Mouse (Mus musculus) thymus, postnatal 14 days (tissue): ENCODE measurements around the gene Nrsn2.

Source experiments
- DNase-seq: peaks from one replicate; pipeline ENCODE4 v3.0.0; 2021

Gene Nrsn2

DNA sequence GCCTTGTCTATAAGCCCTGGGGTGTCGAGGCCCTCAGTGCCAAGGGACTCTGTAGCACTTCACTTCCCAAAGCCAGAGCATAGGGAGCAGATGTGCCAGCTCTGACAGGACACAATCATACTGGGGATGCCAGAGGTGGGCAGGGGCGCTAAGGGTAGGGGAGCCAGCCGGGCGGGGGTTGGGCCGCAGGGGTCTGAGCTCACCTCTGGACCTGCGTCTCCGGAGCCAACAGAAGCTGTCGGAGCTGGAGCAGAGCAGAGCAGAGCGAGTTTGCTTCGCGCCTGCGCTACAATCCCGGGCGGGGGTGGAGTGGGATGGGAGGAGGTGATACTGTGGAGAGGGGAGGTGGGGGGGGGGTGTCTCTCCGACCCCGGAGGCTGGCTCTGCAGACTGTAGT is at the start of gene Nrsn2:
TSS of gene Nrsn2 (minus strand) at position 294 of the 397 bp plus-strand sequence.
- DNase-seq = no peak

DNA sequence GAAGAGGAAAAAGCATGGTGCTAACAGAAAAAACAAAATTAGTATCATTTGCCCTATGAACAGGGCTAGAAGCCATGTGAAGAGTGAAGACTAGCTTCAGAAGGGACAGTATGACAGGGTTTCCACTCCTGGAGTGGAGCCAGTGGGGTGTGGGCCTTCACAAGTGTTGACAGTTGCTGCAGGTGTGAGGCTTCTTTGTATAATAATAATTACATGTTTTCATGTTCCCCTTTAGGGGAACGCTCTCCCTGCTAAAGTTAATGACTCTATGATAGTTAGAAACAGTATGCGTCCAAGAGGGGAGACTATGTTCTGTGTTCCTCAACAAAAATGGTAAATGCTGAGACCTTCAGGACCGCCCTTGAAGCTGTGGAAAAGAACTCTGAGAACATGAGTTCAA is 39.3 kb upstream of the Nrsn2 start:
- no peak for DNase-seq

DNA sequence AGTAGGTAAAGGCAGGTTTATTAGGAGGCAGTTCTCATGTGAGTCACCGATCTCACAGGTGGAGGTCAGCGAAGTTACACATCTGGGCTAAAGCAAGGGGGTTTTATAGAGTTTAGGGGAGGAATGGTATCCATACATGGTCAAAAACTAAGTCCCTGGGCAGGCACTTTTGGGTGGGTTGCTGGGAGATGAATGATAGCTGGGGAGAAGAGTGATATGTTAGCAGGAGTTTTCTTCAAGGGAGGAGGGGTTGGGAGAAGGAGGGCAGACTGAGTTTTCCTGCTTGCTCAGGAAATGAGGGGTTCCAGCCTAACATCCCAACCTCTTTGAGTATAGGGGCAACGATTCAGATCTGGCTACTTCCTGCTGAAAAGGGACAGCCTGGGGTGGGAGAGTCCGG is 38.8 kb upstream of the Nrsn2 start, which contains the start of gene 6820408C15Rik:
TSS of gene 6820408C15Rik (plus strand) at position 301 of the 400 bp plus-strand sequence.
- no peak for DNase-seq

GRCm38 (mm10) chr2:152414591-152415165 is 38.2 kb upstream of the Nrsn2 start, which contains the start of gene Zcchc3:
TSS of gene Zcchc3 (minus strand) at chr2:152415027.
- peak; percentile 30 for DNase-seq

- peak; percentile 28 for DNase-seq
Measured at GRCm38 (mm10) chr2:152413765-152414584, 37.5 kb upstream of the Nrsn2 start.

- DNase-seq = no peak
Measured at GRCm38 (mm10) chr2:152413158-152413764, 36.8 kb upstream of the Nrsn2 start.

GRCm38 (mm10) chr2:152412526-152413157 is 36.2 kb upstream of the Nrsn2 start:
- no peak for DNase-seq

DNA sequence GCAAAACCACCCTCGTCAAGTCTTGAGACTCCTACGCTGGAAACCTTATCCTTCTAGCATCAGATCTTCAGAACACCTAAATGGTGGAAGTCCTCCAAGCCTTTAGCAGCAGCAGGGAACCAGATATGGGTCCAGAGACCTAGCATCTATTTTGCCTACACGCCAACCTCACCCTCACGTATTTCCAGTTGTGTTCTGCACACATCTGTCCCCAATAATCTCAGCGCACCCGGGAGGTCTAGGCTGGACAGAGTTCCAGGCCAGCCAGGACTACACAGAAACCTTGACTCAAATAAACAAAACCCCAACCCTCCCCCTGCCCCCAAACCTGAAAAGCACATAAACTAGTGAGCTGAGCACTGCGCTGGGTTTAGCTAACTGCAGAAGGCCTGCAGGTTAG is 35.0 kb upstream of the Nrsn2 start:
- DNase-seq = no peak

- no peak for DNase-seq
Measured at GRCm38 (mm10) chr2:152410971-152411371, 34.5 kb upstream of the Nrsn2 start.

- DNase-seq = no peak
Measured at GRCm38 (mm10) chr2:152409781-152410180, 33.3 kb upstream of the Nrsn2 start.

- peak; percentile 90 for DNase-seq
Measured at GRCm38 (mm10) chr2:152406126-152406525, 29.7 kb upstream of the Nrsn2 start.

DNA sequence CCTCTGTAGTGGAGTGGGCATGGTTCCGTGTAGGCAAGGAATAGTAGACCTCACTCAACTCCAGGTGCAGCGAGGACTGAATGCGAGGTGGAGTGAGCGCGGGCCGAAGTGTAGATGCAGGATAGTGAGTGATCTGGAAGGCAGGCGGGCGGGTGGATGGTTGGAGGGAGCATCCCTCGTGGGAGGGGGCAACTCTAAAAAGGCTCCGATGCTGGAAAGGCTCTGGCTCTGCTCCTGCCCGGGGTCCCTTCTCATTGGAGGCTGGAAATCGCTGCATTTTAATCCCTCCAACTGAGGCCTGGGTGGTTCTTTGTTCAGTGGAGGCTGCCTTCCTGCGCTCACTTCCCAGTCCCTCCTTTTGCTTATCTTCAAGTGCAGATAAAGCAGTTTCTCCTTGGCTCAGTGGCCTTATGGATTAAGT is 22.7 kb upstream of the Nrsn2 start:
- no peak for DNase-seq

DNA sequence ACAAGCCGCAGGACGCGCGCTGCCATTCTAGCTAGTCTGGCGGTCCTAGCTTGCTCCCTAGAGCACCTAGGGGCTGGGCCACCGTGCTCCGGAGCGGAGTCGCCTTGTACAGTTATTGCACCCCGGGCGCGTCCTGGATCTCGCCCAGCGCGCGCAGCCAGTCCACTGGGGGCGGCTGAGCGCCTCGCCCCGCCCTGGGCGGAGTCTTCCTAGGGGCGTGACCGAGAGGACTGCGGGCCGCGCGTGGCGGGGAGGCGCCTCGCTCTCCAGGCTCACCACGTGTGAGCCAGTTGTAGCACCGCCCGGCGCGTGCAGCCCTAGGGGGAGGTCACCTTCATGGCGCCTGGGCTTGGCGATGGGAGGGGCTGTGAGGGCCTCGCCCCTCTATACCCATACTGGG is 22.3 kb upstream of the Nrsn2 start:
- DNase-seq = peak; percentile 82

GRCm38 (mm10) chr2:152397680-152398435 is 21.4 kb upstream of the Nrsn2 start, which contains the start of gene Sox12:
TSS of gene Sox12 (minus strand) at chr2:152398063.
- peak; percentile 94 for DNase-seq

DNA sequence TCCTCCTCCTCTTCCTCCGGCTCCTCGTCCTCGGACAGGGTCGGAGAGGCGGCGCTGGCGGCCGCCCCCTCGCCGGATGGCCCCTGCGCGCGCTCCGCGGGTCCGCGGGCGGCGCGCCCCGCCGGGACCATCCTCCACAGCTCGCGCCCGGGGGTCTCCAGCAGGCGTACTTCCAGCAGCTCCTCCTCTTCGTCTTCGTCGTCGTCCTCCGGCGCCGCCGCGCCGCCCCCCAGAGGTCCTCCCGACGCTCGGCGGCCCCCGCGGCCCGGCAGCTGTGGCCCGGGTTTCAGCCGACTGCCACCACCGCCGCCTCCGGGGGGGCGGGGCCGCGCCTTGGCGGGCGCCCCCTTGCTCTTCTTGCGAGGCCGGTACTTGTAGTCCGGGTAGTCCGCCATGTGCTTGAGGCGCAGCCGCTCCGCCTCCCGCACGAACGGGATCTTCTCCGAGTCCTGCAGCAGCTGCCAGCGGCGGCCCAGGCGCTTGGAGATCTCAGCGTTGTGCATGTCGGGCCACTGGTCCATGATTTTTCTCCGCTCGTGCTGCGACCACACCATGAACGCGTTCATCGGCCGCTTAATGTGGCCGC is 20.7 kb upstream of the Nrsn2 start:
- DNase-seq = peak; percentile 77

GRCm38 (mm10) chr2:152396110-152397003 is 19.9 kb upstream of the Nrsn2 start:
- peak; percentile 76 for DNase-seq

DNA sequence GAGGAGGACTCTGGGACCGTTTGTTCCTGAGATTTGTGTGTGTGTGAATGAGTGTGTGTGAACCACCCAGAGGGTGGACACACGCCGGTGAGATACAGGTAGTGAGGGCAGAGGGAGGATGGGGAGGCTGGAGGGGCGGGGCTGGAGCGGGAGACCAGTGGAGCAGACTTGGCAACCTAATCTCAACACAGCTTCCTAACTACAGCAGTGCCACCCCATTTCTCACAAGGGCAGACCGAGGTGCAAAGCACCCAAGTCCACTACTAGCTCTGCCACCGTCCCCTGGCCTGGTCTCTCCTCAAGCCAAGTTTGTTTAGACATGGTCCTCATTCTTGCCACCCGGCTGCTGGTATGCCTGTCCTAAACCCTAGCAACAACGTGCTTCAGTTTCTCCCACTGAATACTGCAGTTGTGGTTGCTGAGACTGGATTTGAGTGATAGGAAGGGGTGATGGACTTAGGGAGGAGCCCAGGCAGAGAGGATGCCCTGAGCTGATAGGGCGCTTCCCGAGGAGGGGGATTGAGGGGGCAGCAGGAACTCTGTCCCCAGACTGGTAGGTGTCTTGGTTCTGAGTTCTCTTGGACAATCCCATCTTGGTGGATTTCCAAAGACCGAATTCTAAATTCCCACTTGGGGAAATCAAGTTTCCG is 19.0 kb upstream of the Nrsn2 start:
- DNase-seq = no peak

GRCm38 (mm10) chr2:152393225-152394017 is 17.0 kb upstream of the Nrsn2 start:
- no peak for DNase-seq

DNA sequence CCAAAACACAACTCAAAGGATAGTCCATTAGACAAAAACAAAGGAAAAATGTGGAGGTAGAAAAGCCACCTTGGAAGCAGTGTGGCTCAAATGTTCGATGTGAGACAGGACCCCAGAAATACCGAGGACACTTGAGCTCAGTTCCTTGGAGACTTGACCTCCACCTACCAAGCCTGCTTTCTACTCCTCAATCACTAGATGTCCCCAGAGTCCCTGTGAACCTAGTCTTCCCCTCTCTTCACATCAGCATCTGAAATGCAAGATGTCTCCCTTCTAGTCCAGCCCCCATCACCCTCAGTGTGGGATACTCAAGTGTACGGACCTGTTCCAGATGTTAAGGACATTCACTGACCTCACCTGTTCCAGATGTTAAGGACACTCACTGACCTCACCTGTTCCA is 16.3 kb upstream of the Nrsn2 start:
- peak; percentile 40 for DNase-seq

DNA sequence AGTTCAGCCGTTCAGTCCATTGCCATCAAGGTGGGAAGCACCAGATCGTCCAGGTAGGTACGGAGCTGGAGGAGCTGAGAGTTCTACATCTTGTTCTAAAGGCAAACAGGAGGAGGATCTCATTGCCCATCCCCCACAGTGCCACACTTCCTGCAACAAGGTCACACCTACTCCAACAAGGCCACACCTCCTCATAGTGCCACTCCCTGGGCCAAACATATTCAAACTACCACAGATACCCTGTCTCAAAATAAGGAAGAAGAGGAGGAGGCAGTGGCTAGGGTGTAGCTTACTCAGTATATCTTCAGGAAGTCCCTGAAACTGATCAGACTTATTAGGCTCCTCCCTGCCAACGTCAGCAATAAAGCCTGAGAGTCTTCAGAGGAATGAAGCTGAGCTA is 7.8 kb upstream of the Nrsn2 start:
- no peak for DNase-seq
